Mouse (Mus musculus): Measurements from ENCODE around the gene Ttc19.

GRCm38 (mm10) chr11:62355216-62355615 lies 73.9 kb downstream of the Ttc19 start:
- TF ChIP-seq CTCF (IDR thresholded peaks at IDR 0.05; ENCODE audit: borderline replicate concordance, control insufficient read depth, extremely low read depth, insufficient read depth, low read length, poor library complexity) (no peak), POLR2A (IDR thresholded peaks at IDR 0.05; ENCODE audit: control insufficient read depth, extremely low read depth, insufficient read depth, low read length, poor library complexity) (no peak)
